Mouse (Mus musculus) neural tube, embryonic 15.5 days (tissue): Measurements from ENCODE around the gene Zic1. TPM values are rescaled to one million over a fixed set of nuclear protein-coding genes. Genes with fewer than 3 reads are reported as not detected.

Source experiments
- ATAC-seq: fragments of 200-750 bp; cut with Nextera tagmentation; 2 replicates; pipeline ENCODE4 v1.8.0; 2017; ENCODE audit warnings: mild to moderate bottlenecking, moderate TSS enrichment, moderate library complexity; ENCODE audit not compliant: low FRiP score
- H3K27ac ChIP-seq: fragments of 300-500 bp; sonication (generic); replicated peaks from 2 replicates; pipeline ENCODE4 v1.5.1; 2015; ENCODE audit warnings: mild to moderate bottlenecking, inconsistent platforms
- H3K27me3 ChIP-seq: fragments of 300-500 bp; sonication (generic); replicated peaks from 2 replicates; pipeline ENCODE4 v1.6.1; 2015; ENCODE audit warnings: inconsistent platforms
- H3K36me3 ChIP-seq: fragments of 300-500 bp; sonication (generic); 2 replicates; pipeline ENCODE4 v1.6.1; 2015; ENCODE audit warnings: inconsistent platforms
- H3K4me1 ChIP-seq: fragments of 300-500 bp; sonication (generic); 2 replicates; pipeline ENCODE4 v1.6.1; 2015; ENCODE audit warnings: inconsistent platforms
- H3K4me2 ChIP-seq: fragments of 300-500 bp; sonication (generic); 2 replicates; pipeline ENCODE4 v1.6.1; 2015; ENCODE audit warnings: inconsistent platforms, mild to moderate bottlenecking, moderate library complexity
- H3K4me3 ChIP-seq: fragments of 300-500 bp; sonication (generic); replicated peaks from 2 replicates; pipeline ENCODE4 v1.5.1; 2015; ENCODE audit warnings: mild to moderate bottlenecking, inconsistent platforms
- H3K9ac ChIP-seq: fragments of 300-500 bp; sonication (generic); replicated peaks from 2 replicates; pipeline ENCODE4 v1.6.1; 2015; ENCODE audit warnings: mild to moderate bottlenecking, inconsistent platforms
- H3K9me3 ChIP-seq: fragments of 300-500 bp; sonication (generic); replicated peaks from 2 replicates; pipeline ENCODE4 v1.6.1; 2016; ENCODE audit warnings: inconsistent platforms
- WGBS: fragments of 180-500 bp; shearing (Covaris S2); methylation state at CpG from one replicate; pipeline ENCODE4 v1.1.7; 2015; ENCODE audit warnings: mixed read lengths; 5-methylcytosine and 5-hydroxymethylcytosine counted together
- polyA plus RNA-seq: library from polyadenylated mRNA; unstranded; fragments of >200 nt; fragmentation: Nextera tagmentation; extraction: Ambion mirVana; gene quantifications from 2 replicates; pipeline ENCODE4 v1.2.1, GENCODE M21; 2015

Gene Zic1
- polyA plus RNA-seq, 1 experiment from 2014 or later, result 13.2 TPM

DNA sequence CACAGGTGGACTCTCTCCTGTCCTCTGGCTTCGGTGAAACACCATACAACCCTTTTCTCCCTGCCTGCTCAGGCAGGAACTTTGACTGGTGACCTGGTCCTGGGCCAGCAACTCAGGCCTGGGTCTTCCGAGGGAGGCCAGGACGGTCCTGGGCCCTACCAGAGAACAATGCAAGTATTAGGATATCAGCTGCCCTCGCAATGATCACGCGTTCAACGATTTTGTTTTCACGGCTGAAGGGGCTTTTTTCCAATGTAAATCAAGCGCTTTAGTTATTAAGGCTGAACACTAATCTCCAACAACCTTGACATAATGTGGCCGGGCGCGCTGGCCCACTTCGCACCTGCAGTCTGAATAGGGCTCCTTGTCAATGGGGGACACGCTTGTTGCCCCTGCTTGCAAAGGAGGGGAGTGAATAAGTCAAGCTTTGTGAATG, 28.6 kb upstream of the Zic1 start:
- H3K4me3 ChIP-seq, result no peak overlapping the region

DNA sequence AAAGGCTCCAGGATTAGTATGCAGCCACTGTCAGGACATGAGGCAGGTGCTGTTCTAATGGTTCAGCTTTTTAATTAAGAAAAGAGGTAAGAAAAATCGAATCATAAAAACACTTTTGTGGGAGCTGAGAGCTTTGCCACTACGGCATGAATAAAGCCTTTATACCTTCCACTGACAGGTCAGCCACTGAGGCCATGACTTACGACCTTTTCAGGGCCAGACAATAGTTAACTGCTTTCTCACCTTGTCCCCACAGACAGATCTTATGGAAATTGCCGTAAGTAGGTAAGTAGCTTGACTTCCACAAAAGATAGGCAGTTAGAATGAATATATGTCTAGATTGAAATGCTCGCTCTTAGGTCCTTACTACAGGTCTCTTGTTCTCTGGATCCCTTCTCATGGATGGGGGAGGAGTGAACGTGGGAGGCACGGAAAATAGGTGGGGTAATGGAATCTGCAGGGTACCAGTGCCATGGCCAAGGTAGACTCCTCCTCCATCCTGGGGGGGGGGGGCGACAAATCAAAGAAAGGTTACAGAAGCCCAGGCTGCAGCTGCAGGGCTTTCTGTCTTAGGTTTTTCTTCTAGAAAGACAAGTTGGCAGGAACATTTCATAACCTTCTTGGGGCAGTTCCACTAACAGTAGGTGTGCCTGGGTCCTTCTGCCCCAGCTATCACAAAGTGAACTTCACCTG, 27.9 kb upstream of the Zic1 start:
- Histone ChIP-seq H3K4me3 (no peak overlapping the region), H3K9ac (no peak overlapping the region), H3K27ac (no peak overlapping the region; the same call in 1 of the 2 replicates), H3K4me1 (no peaks in the 10 kb centered on the region), H3K36me3 (no peaks in the 10 kb centered on the region), H3K27me3 (peaks cover 83% of the 10 kb centered on the region), H3K9me3 (no peaks in the 10 kb centered on the region), H3K4me2 (no peak overlapping the region)
- no peak for ATAC-seq
- 14% methylated on average over 8 of the region's 8 CpGs for WGBS

More for the DNA sequence above, 28.6 kb upstream of the Zic1 start:
- H3K4me2 ChIP-seq, result no peak overlapping the region
- H3K27ac ChIP-seq, result no peak overlapping the region; the same call in none of the 2 replicates
- H3K9ac ChIP-seq, result no peak overlapping the region
- WGBS, result 11% methylated on average over 14 of the region's 14 CpGs
- peaks cover 82% of the 10 kb centered on the region for H3K27me3 ChIP-seq
- no peaks in the 10 kb centered on the region for H3K4me1 ChIP-seq
- no peak for ATAC-seq
- H3K9me3 ChIP-seq, result no peaks in the 10 kb centered on the region
- no peaks in the 10 kb centered on the region for H3K36me3 ChIP-seq

DNA sequence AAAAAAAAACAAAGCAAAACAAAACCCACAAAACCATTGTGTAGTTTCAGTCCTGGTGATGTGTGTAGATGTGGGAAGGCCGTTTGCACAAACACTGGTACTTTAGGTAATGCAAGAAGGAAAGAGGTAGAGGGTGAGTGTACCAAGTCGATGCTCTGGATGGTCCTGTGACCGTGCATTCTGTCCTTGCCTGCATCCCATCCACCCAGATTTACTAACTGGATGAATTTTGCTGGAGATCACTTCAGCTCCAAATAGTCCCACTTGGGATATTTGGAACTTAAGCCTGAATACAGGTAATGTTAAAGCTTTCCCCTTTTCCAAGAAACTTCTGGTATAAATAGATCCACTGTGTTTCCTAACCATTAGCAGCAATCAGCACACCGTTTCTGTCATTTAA, 22.6 kb upstream of the Zic1 start:
- Histone ChIP-seq H3K4me2 (no peak overlapping the region), H3K27ac (0 out of 2 replicates have a peak overlapping the region, but pooled peaks have one; percentile 20), H3K4me3 (no peak overlapping the region), H3K36me3 (no peaks in the 10 kb centered on the region), H3K4me1 (peaks cover 16% of the 10 kb centered on the region), H3K9ac (no peak overlapping the region), H3K27me3 (peaks cover 76% of the 10 kb centered on the region), H3K9me3 (no peaks in the 10 kb centered on the region)
- no peak for ATAC-seq
- 11% methylated on average over 4 of the region's 4 CpGs for WGBS

- 11% methylated on average over 5 of the region's 5 CpGs for WGBS
- H3K4me3 ChIP-seq, result no peak overlapping the region
- H3K27ac ChIP-seq, result peak overlapping the region; percentile 95
- no peak overlapping the region for H3K9ac ChIP-seq
- peaks cover 73% of the 10 kb centered on the region for H3K27me3 ChIP-seq
- H3K9me3 ChIP-seq, result no peaks in the 10 kb centered on the region
- peak overlapping the region; percentile 44 for H3K4me2 ChIP-seq
- ATAC-seq, result no peak
- H3K4me1 ChIP-seq, result peaks cover 16% of the 10 kb centered on the region
- no peaks in the 10 kb centered on the region for H3K36me3 ChIP-seq
Measured at GRCm38 (mm10) chr9:91387740-91388080, 22.1 kb upstream of the Zic1 start.

DNA sequence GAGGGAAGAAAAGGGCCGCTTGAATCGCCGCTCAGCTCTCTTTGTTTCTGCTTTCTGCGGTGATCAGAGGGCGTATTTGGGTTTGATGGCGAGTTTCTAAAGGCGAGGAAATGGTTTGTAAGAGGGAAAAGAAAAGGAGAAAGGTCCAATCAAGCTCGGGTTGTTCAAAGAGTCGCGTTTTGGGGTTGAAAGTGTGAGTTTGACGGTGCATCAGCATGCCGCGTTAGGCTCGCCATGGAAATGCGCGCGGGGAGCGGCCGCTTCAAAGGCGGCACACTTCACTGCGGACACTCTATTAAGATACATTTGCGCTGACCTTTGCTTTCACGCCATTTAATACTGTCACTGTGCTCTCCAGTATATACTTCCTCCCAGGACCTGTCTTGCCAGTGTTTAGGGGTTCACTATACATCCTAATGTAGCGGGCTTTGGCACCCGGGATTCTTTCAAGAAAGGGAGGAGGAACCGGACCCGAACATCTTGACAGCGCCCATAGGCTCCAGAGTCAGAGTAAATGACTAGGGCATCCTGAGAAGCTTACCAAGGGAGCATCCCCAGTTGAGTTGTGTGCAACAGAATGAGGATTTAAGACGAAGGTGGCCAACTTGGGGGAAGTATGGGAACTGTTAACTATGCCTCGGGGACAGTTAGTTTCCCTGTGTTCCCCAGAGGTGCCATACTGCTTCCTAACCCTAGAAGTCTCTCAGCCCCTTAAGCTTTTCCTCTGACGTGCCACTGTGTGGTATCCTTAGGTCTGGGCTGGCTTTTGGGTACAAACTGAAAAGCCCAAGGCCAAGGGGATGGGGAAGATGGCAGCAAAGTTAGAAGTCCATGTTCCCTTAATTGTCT, 21.5 kb upstream of the Zic1 start:
- Histone ChIP-seq H3K4me1 (peaks cover 16% of the 10 kb centered on the region), H3K36me3 (no peaks in the 10 kb centered on the region), H3K9ac (0 out of 2 replicates have a peak overlapping the region, but pooled peaks have one; percentile 5), H3K27ac (peak overlapping the region; percentile 95), H3K9me3 (no peaks in the 10 kb centered on the region), H3K4me3 (peak overlapping the region; percentile 19; the same call in 1 of the 2 replicates), H3K4me2 (peak overlapping the region; percentile 44), H3K27me3 (peaks cover 73% of the 10 kb centered on the region)
- WGBS, result 5% methylated on average over 31 of the region's 31 CpGs
- ATAC-seq, result no peak

- WGBS, result 5% methylated on average over 17 of the region's 17 CpGs
- 0 out of 2 replicates have a peak overlapping the region, but pooled peaks have one; percentile 5 for H3K9ac ChIP-seq
- H3K4me3 ChIP-seq, result peak overlapping the region; percentile 19; the same call in 1 of the 2 replicates
- peak overlapping the region; percentile 44 for H3K4me2 ChIP-seq
- no peaks in the 10 kb centered on the region for H3K9me3 ChIP-seq
- peaks cover 17% of the 10 kb centered on the region for H3K4me1 ChIP-seq
- no peak for ATAC-seq
- H3K27ac ChIP-seq, result peak overlapping the region; percentile 95
- H3K27me3 ChIP-seq, result peaks cover 67% of the 10 kb centered on the region
- H3K36me3 ChIP-seq, result no peaks in the 10 kb centered on the region
Measured at GRCm38 (mm10) chr9:91386502-91386890, 20.9 kb upstream of the Zic1 start.

DNA sequence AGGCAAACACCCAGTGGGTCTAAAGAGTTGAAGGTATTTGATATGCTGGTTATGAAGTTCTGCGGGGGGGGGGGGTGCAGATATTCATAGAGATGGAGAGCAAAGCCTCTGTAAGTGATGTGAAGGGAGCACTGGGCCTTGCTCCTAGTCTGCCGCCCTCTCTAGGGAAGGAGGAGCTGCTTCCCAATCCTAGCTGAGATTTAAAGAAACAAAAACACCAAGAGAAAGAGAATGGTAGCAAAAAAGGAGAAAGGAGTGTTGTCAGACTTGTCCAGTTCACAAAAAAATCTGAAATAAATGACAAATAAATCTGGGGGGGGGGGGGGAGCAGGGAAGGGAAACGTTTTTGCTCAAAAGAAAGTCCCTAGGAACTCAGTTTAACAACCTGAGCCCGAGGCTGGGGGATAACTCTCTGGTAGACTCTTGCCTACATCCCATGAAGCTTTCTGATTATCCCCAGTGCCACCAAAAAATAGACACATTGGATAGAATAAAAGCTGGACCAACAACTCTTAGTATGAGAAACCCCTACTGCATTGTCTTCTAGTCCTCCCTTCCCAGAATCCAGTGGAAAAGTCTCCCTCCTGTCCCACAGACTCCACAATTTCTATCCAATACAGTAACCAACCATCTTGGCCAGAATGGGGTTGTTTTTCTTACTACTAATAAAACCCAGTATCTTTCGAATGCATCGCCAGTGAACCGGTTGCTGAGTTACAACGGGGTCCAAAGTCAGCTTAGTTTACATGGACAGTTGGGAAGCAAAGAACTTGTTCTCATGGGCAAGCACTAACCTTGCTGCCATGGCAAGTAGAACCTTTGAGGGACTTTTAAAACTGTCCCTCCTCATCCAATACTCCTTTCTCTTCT, 20.2 kb upstream of the Zic1 start:
- Histone ChIP-seq H3K4me2 (peak overlapping the region; percentile 44), H3K4me1 (peaks cover 20% of the 10 kb centered on the region), H3K27ac (peak overlapping the region; percentile 95), H3K36me3 (no peaks in the 10 kb centered on the region), H3K27me3 (peaks cover 65% of the 10 kb centered on the region), H3K9me3 (no peaks in the 10 kb centered on the region), H3K4me3 (no peak overlapping the region), H3K9ac (no peak overlapping the region)
- no peak for ATAC-seq
- 6% methylated on average over 8 of the region's 8 CpGs for WGBS

GRCm38 (mm10) chr9:91384693-91385560, 19.3 kb upstream of the Zic1 start:
- Histone ChIP-seq H3K27me3 (peaks cover 62% of the 10 kb centered on the region), H3K9me3 (no peaks in the 10 kb centered on the region), H3K4me2 (no peak overlapping the region), H3K4me1 (peaks cover 20% of the 10 kb centered on the region), H3K36me3 (no peaks in the 10 kb centered on the region), H3K4me3 (no peak overlapping the region), H3K27ac (peak overlapping the region; percentile 95), H3K9ac (no peak overlapping the region)
- WGBS, result 15% methylated on average over 4 of the region's 4 CpGs
- ATAC-seq, result no peak

- ATAC-seq, result peak; percentile 46
- peak overlapping the region; percentile 37 for H3K9ac ChIP-seq
- H3K9me3 ChIP-seq, result no peaks in the 10 kb centered on the region
- H3K27me3 ChIP-seq, result peaks cover 58% of the 10 kb centered on the region
- H3K36me3 ChIP-seq, result no peaks in the 10 kb centered on the region
- H3K4me2 ChIP-seq, result peak overlapping the region; percentile 71
- H3K4me3 ChIP-seq, result peak overlapping the region; percentile 49
- peak overlapping the region; percentile 95 for H3K27ac ChIP-seq
- 1% methylated on average over 30 of the region's 30 CpGs for WGBS
- H3K4me1 ChIP-seq, result peaks cover 23% of the 10 kb centered on the region
Measured at GRCm38 (mm10) chr9:91384136-91384500, 18.5 kb upstream of the Zic1 start.

GRCm38 (mm10) chr9:91383441-91384135, 18.0 kb upstream of the Zic1 start:
- WGBS, result under 1% methylated on average over 28 of the region's 28 CpGs
- H3K4me3 ChIP-seq, result peak overlapping the region; percentile 49
- H3K9me3 ChIP-seq, result no peaks in the 10 kb centered on the region
- 0 out of 2 replicates have a peak, but pooled peaks have one; percentile 2 for ATAC-seq
- peak overlapping the region; percentile 71 for H3K4me2 ChIP-seq
- peak overlapping the region; percentile 37 for H3K9ac ChIP-seq
- H3K27me3 ChIP-seq, result peaks cover 57% of the 10 kb centered on the region
- H3K36me3 ChIP-seq, result no peaks in the 10 kb centered on the region
- peaks cover 28% of the 10 kb centered on the region for H3K4me1 ChIP-seq
- peak overlapping the region; percentile 95 for H3K27ac ChIP-seq
